8 mouse cellular contexts compared by ENCODE assay signal in the genomic region with DNA sequence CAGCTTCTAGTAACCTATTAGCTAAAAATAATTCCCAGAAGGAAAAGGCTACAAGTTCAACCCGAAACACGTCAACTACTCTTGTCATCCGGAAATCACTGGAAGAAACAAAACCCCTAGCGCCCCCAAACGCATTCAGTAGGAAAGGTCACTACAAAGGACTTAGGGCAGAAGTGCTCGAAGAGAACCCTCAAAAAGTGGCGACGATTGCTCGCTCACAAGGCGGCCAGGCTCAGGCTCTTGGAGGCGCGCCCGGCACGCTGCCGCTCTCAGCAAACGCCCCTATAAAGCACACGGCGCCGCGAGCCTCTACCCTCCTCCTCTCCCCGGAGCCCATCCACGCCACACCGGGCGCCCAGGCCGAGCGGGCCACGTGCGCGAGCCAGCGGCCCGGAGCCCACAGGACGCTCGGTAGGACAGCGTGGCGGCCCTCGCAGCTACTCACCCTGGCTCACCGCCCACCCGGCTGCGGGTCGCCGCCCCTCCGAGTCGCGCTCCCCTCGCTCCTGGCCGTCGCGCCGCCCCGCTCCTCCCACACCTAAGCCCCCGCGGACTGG. TPM values are rescaled to one million over a fixed set of nuclear protein-coding genes. Genes with fewer than 3 reads are reported as not detected.
DNase-seq lines count a peak whose midpoint lies in the region; ATAC-seq and TF ChIP-seq lines count a peak whose summit lies in the region.

No protein-coding gene starts in this region.

- no peak for TF ChIP-seq CTCF in brain, embryonic 14.5 days (IDR thresholded peaks at IDR 0.05; ENCODE audit: borderline replicate concordance, extremely low read depth, insufficient read depth, insufficient read length)

- TF ChIP-seq POLR2A in brain, embryonic 14.5 days (IDR thresholded peaks at IDR 0.05; ENCODE audit: borderline replicate concordance, extremely low read depth, insufficient read depth, insufficient read length, poor library complexity, severe bottlenecking) = no peak

- no peaks in the 10 kb centered on the region for H3K9me3 ChIP-seq in forebrain, embryonic 14.5 days (replicated peaks; ENCODE audit: control insufficient read depth, low read length)
- no peaks in the 10 kb centered on the region for H3K9me3 ChIP-seq in hindbrain, embryonic 15.5 days
- H3K9me3 ChIP-seq in limb, embryonic 10.5 days (replicated peaks) = no peaks in the 10 kb centered on the region

- WGBS in forebrain, embryonic 14.5 days = under 1% methylated on average over 44 of the region's 52 CpGs
- under 1% methylated on average over 44 of the region's 52 CpGs for WGBS in hindbrain, embryonic 15.5 days
- WGBS in limb, embryonic 10.5 days = under 1% methylated on average over 52 of the region's 52 CpGs

- peak overlapping the region; percentile 82 for H3K4me3 ChIP-seq in forebrain, embryonic 14.5 days (ENCODE audit: low read depth, low read length)
- peak overlapping the region; percentile 82 for H3K4me3 ChIP-seq in hindbrain, embryonic 15.5 days
- H3K4me3 ChIP-seq in limb, embryonic 10.5 days = peak overlapping the region; percentile 97

- peak; percentile 39 to 41 for DNase-seq in right cerebral cortex, postnatal 36 days (ENCODE audit: low spot score in 2 of 2)
- no peak for DNase-seq in right cerebral cortex, postnatal 4 days
- DNase-seq in brain, embryonic 14.5 days (ENCODE audit: low read depth) = peak; percentile 69
- DNase-seq in forebrain, embryonic 14.5 days (ENCODE audit: low spot score) = peak; percentile 54
- no peak for DNase-seq in limb, embryonic 10.5 days (ENCODE audit: low spot score)
- peak; percentile 79 for DNase-seq in testis, postnatal 10 days (ENCODE audit: low spot score)

- H3K9ac ChIP-seq in forebrain, embryonic 14.5 days (ENCODE audit: low read length) = peak overlapping the region; percentile 84
- peak overlapping the region; percentile 80 for H3K9ac ChIP-seq in hindbrain, embryonic 15.5 days

- peaks cover 11% of the 10 kb centered on the region for H3K4me1 ChIP-seq in forebrain, embryonic 14.5 days (ENCODE audit: control insufficient read depth, insufficient read depth, low read length)
- H3K4me1 ChIP-seq in hindbrain, embryonic 15.5 days (replicated peaks) = peaks cover 41% of the 10 kb centered on the region
- H3K4me1 ChIP-seq in limb, embryonic 10.5 days = peaks cover 33% of the 10 kb centered on the region

- peak overlapping the region; percentile 87 for H3K27ac ChIP-seq in forebrain, embryonic 14.5 days (ENCODE audit: low read depth, low read length)
- H3K27ac ChIP-seq in hindbrain, embryonic 15.5 days (replicated peaks) = peak overlapping the region; percentile 91
- peak overlapping the region; percentile 98 for H3K27ac ChIP-seq in limb, embryonic 10.5 days

- peak overlapping the region; percentile 71 for H3K4me2 ChIP-seq in forebrain, embryonic 14.5 days (ENCODE audit: low read length)
- peak overlapping the region; percentile 61 for H3K4me2 ChIP-seq in hindbrain, embryonic 15.5 days

- ATAC-seq in forebrain, embryonic 14.5 days = peak; percentile 68
- peak; percentile 69 for ATAC-seq in hindbrain, embryonic 15.5 days (ENCODE audit: low FRiP score, low read depth)
- peak; percentile 19 for ATAC-seq in megakaryocyte progenitor cell, adult 5-6 weeks (replicated peaks; ENCODE audit: poor library complexity)

- H3K27me3 ChIP-seq in forebrain, embryonic 14.5 days (replicated peaks; ENCODE audit: control insufficient read depth, insufficient read depth, low read length) = no peaks in the 10 kb centered on the region
- no peaks in the 10 kb centered on the region for H3K27me3 ChIP-seq in hindbrain, embryonic 15.5 days
- no peaks in the 10 kb centered on the region for H3K27me3 ChIP-seq in limb, embryonic 10.5 days (ENCODE audit: low read depth, poor library complexity, severe bottlenecking)

- 0 out of 2 replicates have a peak, but pooled peaks cover 8% of the 10 kb centered on the region for H3K36me3 ChIP-seq in forebrain, embryonic 14.5 days (ENCODE audit: control insufficient read depth, insufficient read depth, low read length)
- no peaks in the 10 kb centered on the region for H3K36me3 ChIP-seq in hindbrain, embryonic 15.5 days
- H3K36me3 ChIP-seq in limb, embryonic 10.5 days = peaks cover 35% of the 10 kb centered on the region

RNA-seq across cellular contexts. Expression of a gene that starts 0.9 kb away (rescaled TPM):
- polyA plus RNA-seq in brain, embryonic 14.5 days (2012; rRNA removed) = 58.8 and 80.1 TPM in 2 replicates
- 67.8 and 68.2 TPM in 2 replicates for polyA plus RNA-seq in forebrain, embryonic 14.5 days (2014; fragmentation: Nextera tagmentation; extraction: Ambion mirVana)
- 58.6 and 58.8 TPM in 2 replicates for polyA plus RNA-seq in hindbrain, embryonic 15.5 days (2015; fragmentation: Nextera tagmentation; extraction: Ambion mirVana)
- 75.9 and 78.4 TPM in 2 replicates for polyA plus RNA-seq in limb, embryonic 10.5 days (2016; fragmentation: Nextera tagmentation; extraction: Ambion mirVana)
- 23.9 and 30.3 TPM in 2 replicates for total RNA-seq in megakaryocyte progenitor cell, adult 5-6 weeks (2015)
- total RNA-seq in megakaryocyte progenitor cell, adult 5-6 weeks (2017) = 66.9 and 71.3 TPM in 2 replicates

RNA-seq across cellular contexts. Expression of a gene that starts 36.4 kb away (rescaled TPM):
- 51.5 and 54.6 TPM in 2 replicates for polyA plus RNA-seq in brain, embryonic 14.5 days (2012; rRNA removed)
- 35.3 and 39.7 TPM in 2 replicates for polyA plus RNA-seq in forebrain, embryonic 14.5 days (2014; fragmentation: Nextera tagmentation; extraction: Ambion mirVana)
- 30.8 and 32.9 TPM in 2 replicates for polyA plus RNA-seq in hindbrain, embryonic 15.5 days (2015; fragmentation: Nextera tagmentation; extraction: Ambion mirVana)
- 14.2 and 17.0 TPM in 2 replicates for polyA plus RNA-seq in limb, embryonic 10.5 days (2016; fragmentation: Nextera tagmentation; extraction: Ambion mirVana)
- total RNA-seq in megakaryocyte progenitor cell, adult 5-6 weeks (2015) = 2.2 and 2.3 TPM in 2 replicates
- 0.67 and 0.98 TPM in 2 replicates for total RNA-seq in megakaryocyte progenitor cell, adult 5-6 weeks (2017)

RNA-seq across cellular contexts. Expression of a gene that starts 47.7 kb away (rescaled TPM):
- polyA plus RNA-seq in brain, embryonic 14.5 days (2012; rRNA removed) = 15.5 and 16.2 TPM in 2 replicates
- polyA plus RNA-seq in forebrain, embryonic 14.5 days (2014; fragmentation: Nextera tagmentation; extraction: Ambion mirVana) = 36.6 and 36.8 TPM in 2 replicates
- 35.0 and 36.5 TPM in 2 replicates for polyA plus RNA-seq in hindbrain, embryonic 15.5 days (2015; fragmentation: Nextera tagmentation; extraction: Ambion mirVana)
- 26.5 and 29.6 TPM in 2 replicates for polyA plus RNA-seq in limb, embryonic 10.5 days (2016; fragmentation: Nextera tagmentation; extraction: Ambion mirVana)
- total RNA-seq in megakaryocyte progenitor cell, adult 5-6 weeks (2015) = 14.4 and 15.3 TPM in 2 replicates
- total RNA-seq in megakaryocyte progenitor cell, adult 5-6 weeks (2017) = 14.2 and 19.3 TPM in 2 replicates

RNA-seq across cellular contexts. Expression of a gene that starts 53.7 kb away (rescaled TPM):
- 14.7 and 17.3 TPM in 2 replicates for polyA plus RNA-seq in brain, embryonic 14.5 days (2012; rRNA removed)
- 23.6 and 23.7 TPM in 2 replicates for polyA plus RNA-seq in forebrain, embryonic 14.5 days (2014; fragmentation: Nextera tagmentation; extraction: Ambion mirVana)
- 31.5 and 31.8 TPM in 2 replicates for polyA plus RNA-seq in hindbrain, embryonic 15.5 days (2015; fragmentation: Nextera tagmentation; extraction: Ambion mirVana)
- 78.3 and 93.3 TPM in 2 replicates for polyA plus RNA-seq in limb, embryonic 10.5 days (2016; fragmentation: Nextera tagmentation; extraction: Ambion mirVana)
- 29.9 and 32.7 TPM in 2 replicates for total RNA-seq in megakaryocyte progenitor cell, adult 5-6 weeks (2015)
- total RNA-seq in megakaryocyte progenitor cell, adult 5-6 weeks (2017) = 13.5 and 17.5 TPM in 2 replicates

Comparison
In these comparisons a context has a peak if more than half of its experiments do, and no peak if none do; other contexts are left out.
1. DNase-seq: peak in right cerebral cortex, postnatal 36 days (2 of 2), brain, embryonic 14.5 days (single experiment), forebrain, embryonic 14.5 days (single experiment) and testis, postnatal 10 days (single experiment); none in right cerebral cortex, postnatal 4 days (single experiment) and limb, embryonic 10.5 days (single experiment).
2. ATAC-seq: peak in every context shown above with its lines; median percentile 69 in hindbrain, embryonic 15.5 days; 68 in forebrain, embryonic 14.5 days; 19 in megakaryocyte progenitor cell, adult 5-6 weeks.
3. Peak in every context shown above with its lines, with median percentiles within 50 percentile points of each other: H3K27ac ChIP-seq and H3K4me3 ChIP-seq.